Mouse (Mus musculus) testis, postnatal 14 days (tissue): ENCODE data around the gene Ubap1l.
A peak's percentile ranks its signal among the peaks of the same experiment; 100 is the strongest.

Source experiments
- DNase-seq: peaks from one replicate; pipeline ENCODE4 v3.0.0; 2021; ENCODE audit warnings: low spot score

Gene Ubap1l

GRCm38 (mm10) chr9:65374468-65375162 is 13.8 kb downstream of the Ubap1l start:
- no peak for DNase-seq

GRCm38 (mm10) chr9:65375163-65375934 is 14.5 kb downstream of the Ubap1l start:
- no peak for DNase-seq

GRCm38 (mm10) chr9:65381017-65381590 is 20.3 kb downstream of the Ubap1l start:
- no peak for DNase-seq

GRCm38 (mm10) chr9:65382031-65382750 is 21.4 kb downstream of the Ubap1l start:
- DNase-seq = no peak

GRCm38 (mm10) chr9:65382751-65383097 is 21.9 kb downstream of the Ubap1l start:
- DNase-seq = no peak

- DNase-seq = no peak
Measured at GRCm38 (mm10) chr9:65384276-65384675, 23.4 kb downstream of the Ubap1l start.

- DNase-seq = no peak
Measured at GRCm38 (mm10) chr9:65386373-65387140, 25.7 kb downstream of the Ubap1l start.

GRCm38 (mm10) chr9:65390752-65391612 is 30.1 kb downstream of the Ubap1l start:
- peak; percentile 44 for DNase-seq

GRCm38 (mm10) chr9:65391613-65391964 is 30.7 kb downstream of the Ubap1l start, which contains the start of gene Kbtbd13:
Gene Kbtbd13, minus strand, starts transcription at chr9:65391652.
- no peak for DNase-seq

GRCm38 (mm10) chr9:65392638-65393364 is 32.0 kb downstream of the Ubap1l start:
- DNase-seq = no peak

GRCm38 (mm10) chr9:65393606-65394005 is 32.8 kb downstream of the Ubap1l start:
- DNase-seq = no peak

GRCm38 (mm10) chr9:65394360-65394759 is 33.5 kb downstream of the Ubap1l start:
- no peak for DNase-seq

GRCm38 (mm10) chr9:65398279-65398678 is 37.4 kb downstream of the Ubap1l start, which contains the start of gene Rasl12:
Gene Rasl12, plus strand, starts transcription at chr9:65398506.
- peak; percentile 78 for DNase-seq

- DNase-seq = no peak
Measured at GRCm38 (mm10) chr9:65399934-65400333, 39.1 kb downstream of the Ubap1l start.

GRCm38 (mm10) chr9:65404331-65405183 is 43.7 kb downstream of the Ubap1l start:
- DNase-seq = peak; percentile 61

GRCm38 (mm10) chr9:65405184-65405449 is 44.3 kb downstream of the Ubap1l start:
- no peak for DNase-seq

GRCm38 (mm10) chr9:65407327-65407726 is 46.5 kb downstream of the Ubap1l start:
- no peak for DNase-seq

- peak; percentile 82 for DNase-seq
Measured at GRCm38 (mm10) chr9:65407861-65408260, 47.0 kb downstream of the Ubap1l start.

- DNase-seq = no peak
Measured at GRCm38 (mm10) chr9:65408871-65409295, 48.0 kb downstream of the Ubap1l start.
